Mouse (Mus musculus) testis, adult 2 months (tissue): Measurements from ENCODE around the gene Lrrc72. TPM values are rescaled to one million over a fixed set of nuclear protein-coding genes. Genes with fewer than 3 reads are reported as not detected.
A peak's percentile ranks its signal among the peaks of the same experiment; 100 is the strongest.
"Not testable (repeated sequence)": the region's sequence is repeated elsewhere in the genome, so short reads cannot be mapped to it uniquely, and the experiment has no call there.

Source experiments
- H3K27ac ChIP-seq: fragments of 200-500 bp; 2 replicates; pipeline ENCODE4 v1.5.1; 2012; ENCODE audit warnings: low read depth, low read length; ENCODE audit not compliant: control insufficient read depth, insufficient read depth
- H3K27me3 ChIP-seq: fragments of 200-500 bp; 2 replicates; pipeline ENCODE4 v1.6.1; 2012; ENCODE audit warnings: mild to moderate bottlenecking, low read length, moderate library complexity; ENCODE audit not compliant: control insufficient read depth, insufficient read depth
- H3K36me3 ChIP-seq: fragments of 200-500 bp; 2 replicates; pipeline ENCODE4 v1.6.1; 2012; ENCODE audit warnings: mild to moderate bottlenecking, low read length; ENCODE audit not compliant: control insufficient read depth, insufficient read depth
- H3K4me1 ChIP-seq: fragments of 200-500 bp; 2 replicates; pipeline ENCODE4 v1.6.1; 2012; ENCODE audit warnings: low read length; ENCODE audit not compliant: control insufficient read depth, insufficient read depth
- H3K4me3 ChIP-seq: fragments of 200-500 bp; 2 replicates; pipeline ENCODE4 v1.5.1; 2012; ENCODE audit warnings: low read depth, mild to moderate bottlenecking, low read length, moderate library complexity, mixed read lengths; ENCODE audit not compliant: control insufficient read depth
- CTCF ChIP-seq: fragments of 200-500 bp; IDR thresholded peaks from 2 replicates; pipeline ENCODE4 v1.5.1; 2012; ENCODE audit warnings: low read depth, mild to moderate bottlenecking, inconsistent platforms, low read length, moderate library complexity; ENCODE audit not compliant: control insufficient read depth, insufficient read depth, insufficient replicate concordance
- POLR2A ChIP-seq: fragments of 200-500 bp; IDR thresholded peaks from 2 replicates; pipeline ENCODE4 v1.6.1; 2012; ENCODE audit warnings: low read depth, mild to moderate bottlenecking, inconsistent platforms, low read length, moderate library complexity; ENCODE audit not compliant: control insufficient read depth
- polyA plus RNA-seq: library from polyadenylated mRNA; depleted of rRNA; stranded (reverse); fragments of >200 nt; gene quantifications from 2 replicates; pipeline ENCODE4 v1.2.3, GENCODE M21; 2012

Lrrc72 gene
- polyA plus RNA-seq, 1 experiment, result 27.1 TPM

DNA sequence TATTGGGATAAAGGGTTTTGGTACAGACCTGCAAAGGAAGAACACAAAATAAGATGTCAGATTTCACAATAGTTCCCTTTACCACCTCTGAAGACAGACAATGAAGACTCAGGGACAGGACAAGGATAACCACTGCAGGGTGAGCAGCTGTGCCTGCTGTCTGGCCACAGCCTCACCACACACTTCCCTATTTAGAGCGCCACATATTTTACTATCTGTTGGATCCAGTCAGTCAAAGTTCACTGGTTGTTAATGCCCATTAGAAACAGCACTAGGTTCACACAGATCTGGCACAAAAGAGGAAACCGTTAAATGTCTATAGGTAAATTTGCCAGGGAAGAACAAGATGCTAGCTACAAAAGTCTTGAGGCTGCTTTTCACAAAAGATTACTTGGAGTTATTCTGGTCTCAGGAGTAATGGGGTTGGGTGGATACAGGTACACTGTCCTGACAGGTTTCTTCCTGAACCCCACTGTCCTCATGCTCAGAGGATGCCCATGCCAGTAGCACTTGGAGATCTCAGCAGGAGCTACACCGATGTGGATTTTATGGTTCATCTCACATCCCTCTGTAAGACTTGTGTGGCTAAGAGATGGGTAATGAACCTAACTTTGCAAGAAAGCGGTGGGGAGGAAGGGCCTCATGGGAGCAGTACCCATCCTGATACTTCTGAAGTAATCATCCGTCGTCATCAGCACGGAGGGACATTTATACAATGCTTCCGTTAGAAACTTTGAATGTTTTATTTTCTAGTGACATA, 38.6 kb downstream of the Lrrc72 start:
- Histone ChIP-seq H3K4me3 (no peak overlapping the region), H3K36me3 (no peaks in the 10 kb centered on the region), H3K27ac (no peak overlapping the region), H3K4me1 (no peaks in the 10 kb centered on the region), H3K27me3 (no peaks in the 10 kb centered on the region)
- TF ChIP-seq CTCF (no peak), POLR2A (no peak)

DNA sequence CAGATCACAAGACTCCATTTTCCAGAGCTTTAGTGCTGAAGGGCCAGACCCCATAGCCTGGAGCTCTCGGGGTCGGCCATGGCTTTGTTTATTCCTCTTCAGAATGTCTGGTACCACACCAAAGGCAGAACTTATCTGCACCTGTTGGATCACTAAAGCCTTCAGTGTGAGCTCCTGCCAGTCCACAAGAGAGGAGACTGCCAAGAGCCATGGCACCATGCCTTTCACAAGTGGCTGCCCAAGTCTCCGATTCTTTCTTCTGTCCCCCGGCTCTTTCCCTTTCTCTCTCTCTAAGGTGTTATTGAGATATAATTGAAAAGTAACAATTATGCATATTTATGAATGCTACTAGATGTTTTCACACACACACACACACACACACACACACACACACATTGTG, 43.1 kb downstream of the Lrrc72 start:
- Histone ChIP-seq H3K4me1 (peaks cover 3% of the 10 kb centered on the region), H3K4me3 (no peak overlapping the region), H3K36me3 (no peaks in the 10 kb centered on the region), H3K27ac (no peak overlapping the region), H3K27me3 (no peaks in the 10 kb centered on the region)
- TF ChIP-seq CTCF (no peak), POLR2A (no peak)

DNA sequence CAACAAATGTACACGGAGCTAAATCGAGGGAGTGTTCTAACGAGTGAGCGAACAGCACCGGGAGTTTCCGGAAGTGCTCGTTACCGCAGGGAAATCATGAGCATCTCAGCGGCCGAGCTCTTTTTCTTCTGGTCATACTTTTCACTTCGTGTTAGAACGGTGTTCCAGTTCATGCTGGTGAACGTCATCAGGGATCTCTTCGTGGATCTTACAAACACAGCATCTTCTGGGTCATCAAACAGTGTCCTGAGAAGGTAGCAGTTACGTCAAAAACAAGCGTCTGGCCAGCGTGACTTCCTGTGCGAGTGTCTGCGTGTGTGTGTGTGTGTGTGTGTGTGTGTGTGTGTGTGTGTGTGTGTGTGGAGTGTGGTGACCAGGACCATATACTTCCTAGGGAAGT, 44.7 kb downstream of the Lrrc72 start:
- Histone ChIP-seq H3K27ac (no peak overlapping the region), H3K27me3 (no peaks in the 10 kb centered on the region), H3K36me3 (no peaks in the 10 kb centered on the region), H3K4me3 (peak overlapping the region; percentile 88), H3K4me1 (peaks cover 3% of the 10 kb centered on the region)
- TF ChIP-seq CTCF, result no peak
- no peak for TF ChIP-seq POLR2A

DNA sequence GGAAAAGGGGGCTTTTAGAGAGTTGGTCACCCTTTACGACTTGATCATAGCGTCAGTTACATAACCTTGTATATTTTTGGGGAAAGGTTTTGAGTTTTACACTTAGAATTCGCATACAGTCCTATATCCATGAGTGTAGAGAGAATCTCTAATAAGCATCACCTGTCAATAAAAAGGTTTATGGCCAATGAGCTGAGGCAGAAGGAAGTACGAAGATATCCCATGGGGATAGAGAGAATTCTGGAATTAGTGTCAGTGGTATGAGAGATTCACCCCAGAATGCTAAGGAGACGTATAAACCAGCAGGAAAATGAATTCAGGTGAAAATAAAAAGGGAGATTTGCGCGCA, 45.4 kb downstream of the Lrrc72 start:
- Histone ChIP-seq H3K27me3 (no peaks in the 10 kb centered on the region), H3K27ac (no peak overlapping the region), H3K36me3 (no peaks in the 10 kb centered on the region), H3K4me3 (no peak overlapping the region; the same call in 1 of the 2 replicates), H3K4me1 (peaks cover 3% of the 10 kb centered on the region)
- TF ChIP-seq CTCF, result no peak
- TF ChIP-seq POLR2A, result no peak

DNA sequence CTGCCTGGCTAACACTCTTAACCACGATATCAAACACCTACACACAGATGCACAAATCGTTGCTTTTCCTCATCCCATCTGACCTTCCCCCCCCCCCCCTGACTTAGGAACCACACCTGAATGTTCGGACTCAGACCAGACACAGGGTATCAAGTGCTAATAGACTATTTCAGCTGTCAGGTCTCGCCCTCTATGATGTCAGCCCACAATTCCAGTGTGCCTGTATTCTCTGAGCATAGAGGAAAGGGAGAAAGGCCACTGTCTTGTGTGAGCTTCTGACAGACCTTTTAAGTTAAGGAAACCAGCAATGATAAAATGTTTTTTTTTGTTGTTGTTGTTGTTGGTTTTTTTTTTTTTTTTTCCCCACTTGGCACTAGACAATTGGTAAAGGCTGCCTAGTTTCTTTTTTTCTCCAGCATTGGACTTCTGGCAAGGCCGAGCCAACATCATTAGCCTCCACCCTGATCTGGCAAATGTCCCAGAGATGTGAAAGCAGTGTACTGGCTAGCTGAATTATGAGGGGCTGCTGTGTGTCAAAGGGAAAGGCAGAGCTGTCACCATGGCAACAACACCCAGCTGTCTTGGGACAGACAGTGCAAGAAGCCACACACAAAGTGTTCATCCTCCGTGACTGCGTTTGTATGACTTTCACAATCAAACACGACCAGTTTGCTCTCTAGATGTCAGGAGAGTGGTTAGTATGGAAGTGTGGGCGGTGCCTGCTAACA, 46.0 kb downstream of the Lrrc72 start:
- TF ChIP-seq POLR2A, result no peak
- TF ChIP-seq CTCF, result no peak
- Histone ChIP-seq H3K27ac (no peak overlapping the region), H3K4me1 (peaks cover 3% of the 10 kb centered on the region), H3K27me3 (no peaks in the 10 kb centered on the region), H3K36me3 (no peaks in the 10 kb centered on the region), H3K4me3 (peak overlapping the region; percentile 24)

DNA sequence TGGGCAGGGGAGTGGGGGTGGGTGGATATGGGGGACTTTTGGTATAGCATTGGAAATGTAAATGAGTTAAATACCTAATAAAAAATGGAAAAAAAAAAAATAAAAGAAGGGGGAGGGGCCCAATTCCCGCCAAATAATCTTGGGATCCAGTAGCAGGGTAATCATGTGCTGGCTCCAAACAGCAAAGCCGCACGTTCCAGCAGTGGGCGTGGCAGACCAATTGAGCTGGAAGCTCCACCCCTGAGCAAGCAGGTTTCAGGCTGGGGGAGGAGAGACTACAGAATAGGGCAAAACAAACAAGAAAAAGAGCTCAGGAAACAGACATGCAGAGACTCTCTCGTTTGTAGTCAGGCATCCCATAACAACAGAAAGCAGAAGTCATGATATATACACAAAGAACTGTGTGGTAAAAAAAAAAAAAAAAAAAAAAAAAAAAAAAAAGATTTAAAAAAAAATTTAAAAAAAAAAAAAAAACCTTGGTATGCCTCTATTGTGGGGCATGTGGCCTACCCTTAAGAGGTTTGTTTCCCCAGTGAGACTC, 47.5 kb downstream of the Lrrc72 start:
- not testable (repeated sequence) for H3K27ac ChIP-seq, H3K27me3 ChIP-seq, H3K36me3 ChIP-seq, H3K4me3 ChIP-seq, H3K4me1 ChIP-seq

DNA sequence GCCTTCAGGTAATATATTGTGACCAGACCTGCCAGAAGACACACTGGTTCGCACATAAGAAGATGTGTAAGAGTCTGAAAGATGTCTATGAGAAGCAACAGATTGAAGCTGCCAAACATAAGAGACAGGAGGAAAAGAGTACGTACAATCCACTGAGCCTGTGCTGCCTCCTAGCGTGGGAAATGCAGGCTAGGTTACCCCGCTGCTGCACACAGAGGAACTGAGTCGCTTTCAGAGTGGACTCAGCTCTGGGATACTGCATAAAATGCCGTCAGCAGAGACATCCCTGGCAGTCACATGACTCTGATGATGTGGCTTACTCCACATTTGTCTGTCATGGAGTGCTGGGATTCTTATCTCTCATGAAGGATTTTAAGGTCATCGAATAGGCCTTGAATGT, 58.2 kb downstream of the Lrrc72 start:
- H3K4me1 ChIP-seq, result no peaks in the 10 kb centered on the region
- H3K36me3 ChIP-seq, result no peaks in the 10 kb centered on the region
- H3K4me3 ChIP-seq, result no peak overlapping the region
- H3K27me3 ChIP-seq, result no peaks in the 10 kb centered on the region
- no peak overlapping the region for H3K27ac ChIP-seq
- no peak for TF ChIP-seq CTCF
- no peak for TF ChIP-seq POLR2A
